Mouse (Mus musculus) liver, embryonic 14.5 days (tissue): ENCODE data around the gene Wfdc21. TPM values are rescaled to one million over a fixed set of nuclear protein-coding genes. Genes with fewer than 3 reads are reported as not detected.

Source experiments
- ATAC-seq: fragments of 200-750 bp; cut with Nextera tagmentation; 2 replicates; pipeline ENCODE4 v1.8.0; 2017; ENCODE audit warnings: moderate number of reproducible peaks, mild to moderate bottlenecking, moderate library complexity; ENCODE audit not compliant: insufficient read depth
- DNase-seq, 3 experiments: peaks; one replicate each; pipeline ENCODE4 v3.0.0-alpha.2; 2012 to 2013; ENCODE audit warnings: low read depth in 3 of 3, low spot score in 3 of 3
- H3K27ac ChIP-seq: fragments of 300-500 bp; sonication (generic); 2 replicates; pipeline ENCODE4 v1.5.1; 2014; ENCODE audit warnings: moderate library complexity, mild to moderate bottlenecking, control low read depth, inconsistent platforms
- H3K27me3 ChIP-seq: fragments of 300-500 bp; sonication (generic); 2 replicates; pipeline ENCODE4 v1.6.1; 2014; ENCODE audit warnings: mild to moderate bottlenecking, low read length, moderate library complexity; ENCODE audit not compliant: control insufficient read depth, insufficient read depth
- H3K36me3 ChIP-seq: fragments of 300-500 bp; sonication (generic); replicated peaks from 2 replicates; pipeline ENCODE4 v1.6.1; 2014; ENCODE audit warnings: low read depth; ENCODE audit not compliant: control insufficient read depth, insufficient read depth
- H3K4me1 ChIP-seq, 2 experiments: fragments of 200-500 bp in 1 of 2; fragments of 300-500 bp in 1 of 2; sonication (generic) in 1 of 2; replicated peaks; 2 replicates each; pipeline ENCODE4 v1.6.1; 2012 to 2014; ENCODE audit warnings: antibody characterized with exemption in 1 of 2, inconsistent platforms in 1 of 2, low read length in 1 of 2; ENCODE audit not compliant: control insufficient read depth in 2 of 2, insufficient read depth in 2 of 2
- H3K4me2 ChIP-seq: fragments of 300-500 bp; sonication (generic); 2 replicates; pipeline ENCODE4 v1.6.1; 2014; ENCODE audit warnings: low read depth, mild to moderate bottlenecking, control low read depth, moderate library complexity
- H3K4me3 ChIP-seq, 2 experiments: fragments of 200-500 bp in 1 of 2; fragments of 300-500 bp in 1 of 2; sonication (generic) in 1 of 2; 2 replicates each; pipeline ENCODE4 v1.5.1; 2012 to 2014; ENCODE audit warnings: low read depth in 2 of 2, low read length in 2 of 2, mild to moderate bottlenecking in 2 of 2, control low read depth in 1 of 2, inconsistent platforms in 1 of 2, moderate library complexity in 1 of 2; ENCODE audit not compliant: insufficient read depth in 1 of 2
- H3K9ac ChIP-seq: fragments of 300-500 bp; sonication (generic); replicated peaks from 2 replicates; pipeline ENCODE4 v1.6.1; 2014; ENCODE audit warnings: mild to moderate bottlenecking, control low read depth, moderate library complexity
- H3K9me3 ChIP-seq: fragments of 300-500 bp; sonication (generic); 2 replicates; pipeline ENCODE4 v1.6.1; 2016; ENCODE audit warnings: low read length, mixed read lengths; ENCODE audit not compliant: control insufficient read depth
- CTCF ChIP-seq: IDR thresholded peaks from 2 replicates; pipeline ENCODE4 v1.5.1; 2016; ENCODE audit warnings: antibody characterized with exemption, low read depth, control low read depth
- EP300 ChIP-seq: IDR thresholded peaks from 2 replicates; pipeline ENCODE4 v1.6.1; 2016; ENCODE audit warnings: antibody characterized with exemption, low read depth
- WGBS: fragments of 180-500 bp; shearing (Covaris S2); extraction: QIAGEN DNeasy Blood & Tissue Kit; methylation state at CpG from one replicate; pipeline ENCODE4 v1.1.7; 2014; ENCODE audit not compliant: insufficient replicate concordance; 5-methylcytosine and 5-hydroxymethylcytosine counted together
- polyA plus RNA-seq, 2 experiments: library from polyadenylated mRNA; depleted of rRNA in 1 of 2; stranded (reverse) in 1 of 2; unstranded in 1 of 2; fragments of >200 nt; fragmentation: Nextera tagmentation in 1 of 2; extraction: Ambion mirVana in 1 of 2; gene quantifications; 2 replicates each; pipeline versions ENCODE4 v1.2.1 to v1.2.3; 2012 to 2014

Gene Wfdc21
- polyA plus RNA-seq, 2 experiments = 6.5 to 22.8 TPM

GRCm38 (mm10) chr11:83747376-83748265 is 881 bp downstream of the Wfdc21 start:
- H3K27ac ChIP-seq = no peak overlapping the region
- TF ChIP-seq EP300 = no peak
- TF ChIP-seq CTCF = no peak
- no peak overlapping the region for H3K9ac ChIP-seq
- ATAC-seq (no peak), DNase-seq (peak in 2 of 3 experiments; percentile 6 to 9)
- no peak overlapping the region for H3K4me3 ChIP-seq
- H3K36me3 ChIP-seq = no peaks in the 10 kb centered on the region
- no peaks in the 10 kb centered on the region; a peak in 2 of 4 replicates for H3K4me1 ChIP-seq
- no peaks in the 10 kb centered on the region for H3K27me3 ChIP-seq
- 43% methylated on average over 6 of the region's 6 CpGs for WGBS
- no peaks in the 10 kb centered on the region; the same call in 1 of the 2 replicates for H3K9me3 ChIP-seq
- H3K4me2 ChIP-seq = no peak overlapping the region

GRCm38 (mm10) chr11:83753581-83754181 is 6.9 kb downstream of the Wfdc21 start, which contains the start of gene Heatr6:
Gene Heatr6 (plus strand): TSS chr11:83753696.
- peak within 1 kb of the TSS; percentile 20; the same call in 1 of the 2 replicates for H3K27ac ChIP-seq
- peak within 1 kb of the TSS; percentile 93 for H3K4me3 ChIP-seq
- ATAC-seq (peak; percentile 95), DNase-seq (peak; percentile 74 to 75 (median 74))
- H3K36me3 ChIP-seq = peaks cover 11% of the 10 kb centered on the region
- no peaks in the 10 kb centered on the region for H3K27me3 ChIP-seq
- no peaks in the 10 kb centered on the region; the same call in 1 of the 2 replicates for H3K9me3 ChIP-seq
- H3K4me2 ChIP-seq = peak within 1 kb of the TSS; percentile 86
- peaks cover 2 to 13% of the 10 kb centered on the region in 2 experiments for H3K4me1 ChIP-seq
- peak within 1 kb of the TSS; percentile 80 for H3K9ac ChIP-seq
- TF ChIP-seq EP300 (no peak), CTCF (0 out of 2 replicates have a peak, but pooled peaks have one; percentile 8)
- WGBS = under 1% methylated on average over 47 of the region's 47 CpGs

GRCm38 (mm10) chr11:83754227-83754626 is 7.5 kb downstream of the Wfdc21 start:
- no peaks in the 10 kb centered on the region; the same call in 1 of the 2 replicates for H3K9me3 ChIP-seq
- peaks cover 11% of the 10 kb centered on the region for H3K36me3 ChIP-seq
- peak overlapping the region; percentile 86 for H3K4me2 ChIP-seq
- peaks cover 2 to 13% of the 10 kb centered on the region in 2 experiments for H3K4me1 ChIP-seq
- WGBS = 8% methylated on average over 8 of the region's 8 CpGs
- H3K27ac ChIP-seq = no peak overlapping the region
- H3K9ac ChIP-seq = peak overlapping the region; percentile 80
- TF ChIP-seq CTCF = no peak
- no peak for TF ChIP-seq EP300
- DNase-seq (no peak), ATAC-seq (no peak)
- peak overlapping the region; percentile 93 for H3K4me3 ChIP-seq
- no peaks in the 10 kb centered on the region for H3K27me3 ChIP-seq

- no peaks in the 10 kb centered on the region for H3K4me1 ChIP-seq
- no peak overlapping the region for H3K4me3 ChIP-seq
- no peak overlapping the region for H3K9ac ChIP-seq
- no peaks in the 10 kb centered on the region for H3K9me3 ChIP-seq
- TF ChIP-seq EP300 (no peak), CTCF (no peak)
- H3K27me3 ChIP-seq = no peaks in the 10 kb centered on the region
- no peak overlapping the region for H3K27ac ChIP-seq
- no peak for DNase-seq
- peaks cover 18% of the 10 kb centered on the region for H3K36me3 ChIP-seq
- no peak for ATAC-seq
- no peak overlapping the region for H3K4me2 ChIP-seq
- 71% methylated on average over 9 of the region's 9 CpGs for WGBS
Measured at GRCm38 (mm10) chr11:83767306-83767705, 20.6 kb downstream of the Wfdc21 start.

GRCm38 (mm10) chr11:83768976-83769375 is 22.2 kb downstream of the Wfdc21 start:
- Histone ChIP-seq H3K27ac (no peak overlapping the region), H3K4me1 (no peaks in the 10 kb centered on the region), H3K4me3 (no peak overlapping the region), H3K4me2 (no peak overlapping the region), H3K27me3 (no peaks in the 10 kb centered on the region), H3K9ac (no peak overlapping the region), H3K36me3 (peaks cover 18% of the 10 kb centered on the region), H3K9me3 (no peaks in the 10 kb centered on the region)
- WGBS = 73% methylated on average over 4 of the region's 4 CpGs
- DNase-seq (no peak), ATAC-seq (no peak)
- TF ChIP-seq EP300 (no peak), CTCF (no peak)
